Mouse (Mus musculus): Measurements from ENCODE around the gene Avpr1b.
"Not testable (repeated sequence)": the region's sequence is repeated elsewhere in the genome, so short reads cannot be mapped to it uniquely, and the experiment has no call there.

The Avpr1b gene

DNA sequence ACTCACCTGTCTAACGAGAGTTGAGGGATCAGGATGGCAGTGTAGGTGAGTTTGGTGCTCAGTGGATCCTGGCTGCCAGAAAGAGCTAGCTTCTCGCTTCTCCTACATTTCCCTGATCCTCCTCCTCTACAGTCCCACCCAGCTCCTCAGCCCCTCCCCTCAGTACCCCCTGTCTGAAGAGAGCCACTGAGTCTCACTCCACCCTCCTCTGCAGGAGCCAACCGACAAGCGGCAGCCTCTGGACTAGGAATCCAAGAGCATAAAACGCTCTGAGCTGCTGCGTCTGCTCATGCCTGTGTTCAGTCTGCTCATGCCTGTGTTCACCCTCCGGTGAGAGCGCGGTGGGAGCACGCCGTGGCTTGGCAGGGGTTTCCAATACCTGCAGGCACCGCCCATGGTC, at the start of gene Avpr1b:
TSS of gene Avpr1b (plus strand) at position 335 of the 400 bp plus-strand sequence.
- no peak for DNase-seq (ENCODE audit: low spot score)

DNA sequence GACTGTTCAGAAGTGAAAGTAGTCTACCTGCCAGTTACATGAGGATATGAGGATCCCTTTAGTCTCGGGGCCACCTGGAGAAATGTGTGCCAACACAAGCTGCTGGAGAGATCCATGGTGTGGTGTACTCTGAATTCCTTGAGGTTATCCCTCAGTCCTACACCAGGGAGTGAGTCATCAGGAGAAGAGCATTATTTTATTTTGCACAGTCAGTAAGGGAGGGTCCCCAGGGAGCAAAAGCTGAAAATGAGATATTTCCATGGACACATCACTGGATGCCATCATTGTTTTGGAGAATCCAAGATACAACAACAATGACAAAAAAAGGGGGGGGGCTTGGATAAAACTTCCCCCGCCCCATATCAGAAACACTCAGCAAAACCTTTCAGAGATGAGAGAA, 47.1 kb upstream of the Avpr1b start:
- DNase-seq (ENCODE audit: low spot score), result no peak

DNA sequence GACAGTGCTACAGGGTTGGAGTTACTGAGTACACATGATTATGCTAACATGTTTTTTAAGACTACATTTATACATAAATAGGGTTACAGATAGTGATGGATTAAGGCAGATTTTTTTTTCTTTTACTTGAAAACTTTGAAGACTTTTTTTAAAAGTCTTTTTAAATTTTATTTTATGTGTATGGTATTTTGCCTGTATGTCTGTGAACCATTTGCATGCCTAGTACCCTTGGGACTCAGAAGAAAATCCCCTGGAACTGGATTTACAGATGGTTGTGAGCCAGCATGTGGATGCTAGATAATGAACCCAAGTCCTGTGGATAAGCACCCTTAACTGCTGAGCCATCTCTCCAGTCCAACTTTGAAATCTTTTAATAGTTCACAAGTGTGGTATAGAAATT, 45.6 kb upstream of the Avpr1b start:
- DNase-seq (ENCODE audit: low spot score), result no peak

DNA sequence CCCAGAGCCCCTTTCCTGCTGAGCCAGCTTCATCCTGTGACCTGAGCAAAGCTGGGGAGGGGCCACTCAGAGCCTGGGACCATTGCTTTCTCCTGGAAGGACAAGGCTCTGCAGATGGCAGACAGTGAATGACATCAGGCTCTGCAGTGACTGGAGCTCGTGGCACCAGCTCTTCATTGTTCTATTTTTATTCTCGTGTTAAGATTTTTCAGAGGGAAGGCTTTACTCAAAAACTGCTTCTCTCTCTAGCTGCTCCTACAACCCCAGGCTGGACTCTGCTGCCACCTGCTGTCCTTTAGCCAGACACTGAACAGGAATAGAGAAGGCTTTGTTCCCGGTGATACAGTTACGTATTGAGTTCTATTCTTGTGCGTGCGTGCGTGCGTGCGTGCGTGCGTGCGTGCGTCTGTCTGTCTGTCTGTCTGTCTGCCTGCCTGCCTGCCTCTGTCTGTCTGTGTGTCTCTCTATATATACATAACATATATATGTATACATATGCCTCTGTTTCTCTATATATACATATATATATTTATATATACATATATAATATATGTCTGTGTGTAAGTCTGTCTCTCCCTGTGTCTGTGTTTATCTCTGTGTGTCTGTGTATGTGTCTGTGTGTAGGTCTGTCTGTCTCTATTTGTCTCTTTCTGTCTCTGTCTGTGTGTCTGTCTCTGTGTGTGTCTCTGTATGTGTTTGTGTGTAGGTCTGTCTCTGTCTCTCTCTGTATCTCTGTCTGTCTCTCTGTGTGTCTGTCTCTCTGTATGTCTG, 43.8 kb upstream of the Avpr1b start:
- peak; percentile 49 for DNase-seq (ENCODE audit: low spot score)

DNA sequence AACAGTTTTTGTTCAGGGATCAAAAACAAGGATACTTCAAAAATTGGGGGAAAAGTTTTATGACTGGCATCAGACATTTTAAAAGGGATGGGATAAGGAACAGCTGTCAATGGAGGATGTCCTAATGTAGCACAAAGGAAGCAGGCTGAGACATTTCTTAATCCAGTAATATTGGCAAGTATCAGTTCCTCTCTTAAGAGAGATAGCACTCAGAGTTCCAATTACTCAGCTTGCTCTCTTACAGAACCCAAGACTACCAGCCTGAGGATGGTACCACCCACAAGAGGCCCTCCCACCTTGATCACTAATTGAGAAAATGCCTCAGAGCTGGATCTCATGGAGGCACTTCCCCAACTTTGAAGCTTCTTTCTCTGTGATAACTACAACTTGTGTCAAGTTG, 38.5 kb upstream of the Avpr1b start:
- DNase-seq (ENCODE audit: low spot score), result no peak

DNA sequence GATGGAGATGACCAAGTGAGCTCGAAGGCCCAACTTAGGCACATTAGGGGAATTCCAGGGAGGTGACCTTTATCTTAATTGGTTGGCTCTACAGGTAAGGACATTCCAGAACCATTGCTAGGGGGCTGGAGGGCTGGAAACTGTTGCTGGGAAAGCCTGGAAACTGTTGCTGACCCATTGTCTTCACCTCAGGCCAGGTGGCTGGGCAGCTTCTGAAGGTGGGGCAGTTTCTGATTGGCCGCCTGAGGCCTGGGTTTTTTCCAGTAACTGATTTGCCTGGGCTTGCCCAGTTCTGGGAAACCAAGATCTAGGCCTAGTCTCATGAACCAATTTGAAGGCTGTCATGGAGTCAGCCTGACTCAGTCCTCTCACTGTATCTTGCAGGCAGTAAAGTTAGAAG, 37.0 kb upstream of the Avpr1b start:
- DNase-seq (ENCODE audit: low spot score), result no peak

DNA sequence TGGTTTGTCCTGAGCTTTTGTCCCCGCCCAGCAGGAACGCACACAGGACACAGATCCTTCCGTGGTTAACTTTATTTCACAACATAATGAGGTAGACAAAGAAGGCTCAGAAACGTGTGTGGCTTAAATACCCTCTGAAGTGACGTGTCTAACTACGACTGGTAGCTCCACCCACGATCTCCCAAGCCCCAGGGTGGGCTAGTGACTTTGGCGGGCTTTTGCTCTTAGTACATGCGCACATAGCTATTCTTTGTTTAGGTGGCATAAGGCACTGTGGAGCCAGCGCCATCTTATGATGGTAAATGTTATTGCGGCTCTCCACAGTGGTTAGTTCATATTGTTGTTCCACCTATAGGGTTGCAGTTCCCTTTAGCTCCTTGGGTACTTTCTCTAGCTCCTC, 33.0 kb upstream of the Avpr1b start:
- not testable (repeated sequence) for DNase-seq (ENCODE audit: low spot score)

DNA sequence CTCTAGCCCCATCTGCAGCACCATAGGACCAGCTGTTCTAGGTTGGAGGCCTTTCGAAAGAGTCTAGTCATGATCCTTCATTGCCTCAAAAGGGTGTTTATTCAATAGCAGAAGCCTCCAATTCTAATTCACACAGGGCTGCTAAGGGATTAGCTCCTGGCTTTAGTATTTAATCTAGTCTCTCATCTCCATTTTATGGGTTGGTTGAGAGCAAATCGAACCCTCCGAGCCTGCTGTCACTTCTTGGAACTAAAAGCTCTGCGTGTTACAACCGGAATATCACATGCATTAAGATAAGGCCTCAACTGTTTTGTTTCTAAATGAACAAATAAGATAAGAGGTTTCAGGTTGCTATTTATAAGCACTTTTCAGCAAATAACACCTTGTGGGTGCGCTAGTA, 29.3 kb upstream of the Avpr1b start:
- DNase-seq (ENCODE audit: low spot score), result no peak

DNA sequence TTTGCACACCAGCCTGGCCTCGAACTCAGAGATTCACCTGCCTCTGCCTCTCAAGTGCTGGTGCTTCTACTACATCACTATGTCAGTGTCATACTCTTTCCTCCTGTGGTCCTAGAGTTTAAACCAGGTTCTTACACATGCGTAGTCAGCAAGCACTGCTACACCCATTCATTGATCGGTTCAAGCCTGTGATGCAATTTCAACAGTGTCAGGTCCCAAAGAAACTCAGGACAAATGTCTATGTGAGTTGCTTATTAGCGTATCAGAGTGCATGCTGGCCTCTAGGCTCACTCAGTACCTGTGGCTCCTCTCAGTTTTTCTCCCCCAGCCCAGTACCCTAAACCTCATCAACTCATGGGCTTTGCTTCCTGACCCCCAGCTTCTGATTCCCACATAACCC, 28.6 kb upstream of the Avpr1b start:
- no peak for DNase-seq (ENCODE audit: low spot score)

DNA sequence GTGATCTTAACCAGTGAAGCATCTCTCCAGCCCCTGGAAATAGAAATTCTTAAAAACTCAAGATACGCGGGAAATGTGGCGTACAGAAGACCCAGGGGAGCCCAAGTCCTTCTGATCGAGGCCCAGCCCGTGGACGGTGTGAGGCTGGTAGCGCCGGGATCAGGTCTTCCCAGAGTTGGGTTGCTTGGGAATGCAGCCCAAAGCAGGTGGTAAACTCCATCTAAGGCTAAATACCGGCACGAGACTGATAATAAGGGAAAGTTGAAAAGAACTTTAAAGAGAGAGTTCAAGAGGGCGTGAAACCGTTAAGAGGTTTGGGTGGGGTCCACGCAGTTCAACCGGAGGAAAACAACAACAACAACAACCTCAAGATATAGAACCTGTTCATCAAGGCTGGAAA, 25.3 kb upstream of the Avpr1b start:
- peak; percentile 28 for DNase-seq (ENCODE audit: low spot score)

DNA sequence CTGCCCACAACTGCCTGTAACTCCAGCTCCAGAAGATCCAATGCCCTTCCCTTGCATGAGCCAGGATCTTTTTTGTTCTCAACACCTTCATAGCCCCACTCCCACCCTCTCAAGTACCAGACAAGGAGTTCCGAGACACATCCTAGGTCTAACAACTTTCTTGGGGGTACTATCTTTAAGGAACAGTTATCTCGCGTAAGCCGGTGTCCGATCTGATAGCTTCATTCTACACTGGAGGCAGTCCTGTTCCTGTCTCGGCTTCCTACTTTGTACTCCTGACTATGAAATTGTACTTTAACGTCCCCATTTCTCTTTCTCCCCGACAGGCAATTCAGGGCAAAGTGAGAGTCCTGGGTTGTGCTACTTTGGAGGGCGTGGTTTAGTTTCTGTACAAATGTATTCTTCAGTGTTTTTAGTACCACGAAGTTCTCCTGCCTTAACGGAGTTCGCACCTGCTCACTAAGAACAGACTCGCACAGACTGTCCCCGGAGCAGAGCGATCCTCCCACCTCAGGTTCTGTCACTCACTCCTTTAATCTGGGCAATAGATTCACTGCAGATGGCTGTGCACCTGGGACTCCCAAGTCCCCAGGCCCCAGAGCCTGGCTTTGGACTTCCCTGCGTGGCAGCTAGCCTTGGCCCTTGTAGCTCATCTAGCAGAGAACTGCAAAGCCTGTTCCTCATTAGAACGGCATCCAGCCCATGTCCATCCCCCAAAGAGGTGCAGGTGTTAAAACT, 19.9 kb upstream of the Avpr1b start:
- DNase-seq (ENCODE audit: low spot score), result no peak

DNA sequence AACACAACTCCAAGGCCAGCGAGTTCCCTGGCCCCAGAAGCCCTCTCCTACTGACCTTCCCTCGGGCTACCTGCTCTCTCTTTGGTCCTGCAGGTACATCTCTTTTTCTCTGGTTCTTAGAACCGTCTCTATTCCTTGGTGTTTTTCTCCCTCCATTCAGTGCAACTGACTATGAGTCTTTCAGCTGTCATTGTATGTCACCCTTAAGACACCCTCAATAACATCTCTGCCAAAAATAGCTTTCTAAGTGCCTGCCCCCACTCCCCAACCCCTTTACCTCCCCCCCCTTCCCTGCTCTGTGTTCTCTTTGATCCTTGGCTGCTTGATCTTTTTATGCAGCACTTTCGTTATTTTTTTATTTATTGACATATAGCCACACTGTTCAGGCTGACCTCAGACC, 18.6 kb upstream of the Avpr1b start:
- DNase-seq (ENCODE audit: low spot score), result no peak

DNA sequence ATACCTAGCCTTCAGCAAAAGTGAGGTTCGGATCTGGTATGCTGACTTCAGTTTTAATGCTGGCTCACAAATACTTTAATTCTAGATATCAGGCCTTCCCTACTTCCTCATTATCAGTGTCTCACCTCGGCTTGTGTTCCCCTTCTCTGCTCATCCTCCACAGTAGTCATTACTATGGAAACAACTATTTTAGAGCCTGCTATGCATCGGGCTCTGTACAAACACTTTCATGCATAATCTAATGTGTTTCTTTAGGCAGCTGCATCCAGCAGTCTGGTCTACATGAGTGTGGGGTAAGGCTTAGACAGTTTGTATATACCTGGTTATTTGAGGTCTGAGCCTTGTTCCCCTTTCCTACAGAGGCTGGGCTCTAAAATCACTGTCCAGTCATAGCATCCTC, 15.4 kb upstream of the Avpr1b start:
- no peak for DNase-seq (ENCODE audit: low spot score)

DNA sequence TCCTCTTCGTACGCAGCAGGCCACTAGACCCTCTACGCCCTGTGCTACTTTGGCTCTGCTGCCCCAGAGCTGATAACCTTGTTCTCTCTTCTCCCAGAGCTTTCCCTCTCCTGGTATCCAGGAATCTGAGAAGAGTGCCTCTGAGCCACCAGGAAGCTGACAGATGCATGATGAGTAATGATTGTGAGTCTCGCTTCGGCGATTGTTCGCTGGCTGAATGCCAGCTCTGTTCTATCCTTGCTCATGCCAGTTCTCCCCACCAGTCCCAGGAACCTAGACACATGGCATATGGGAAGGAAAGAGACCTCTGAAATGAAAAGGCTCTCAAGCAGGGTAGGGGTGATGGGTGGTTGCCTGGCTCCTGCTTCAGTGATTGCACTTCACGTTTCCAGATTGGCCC, 12.2 kb upstream of the Avpr1b start:
- DNase-seq (ENCODE audit: low spot score), result no peak

DNA sequence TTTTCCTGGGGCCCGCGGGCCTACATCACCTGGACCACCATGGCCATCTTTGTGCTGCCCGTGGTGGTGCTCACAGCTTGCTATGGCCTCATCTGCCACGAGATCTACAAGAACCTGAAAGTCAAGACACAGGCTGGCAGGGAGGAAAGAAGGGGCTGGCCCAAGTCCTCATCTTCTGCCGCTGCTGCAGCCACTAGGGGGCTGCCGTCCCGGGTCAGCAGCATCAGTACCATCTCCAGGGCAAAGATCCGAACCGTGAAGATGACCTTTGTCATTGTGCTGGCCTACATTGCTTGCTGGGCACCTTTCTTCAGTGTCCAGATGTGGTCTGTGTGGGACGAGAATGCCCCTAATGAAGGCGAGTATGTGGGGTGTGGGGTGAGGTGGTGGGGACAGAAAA, 1.3 kb downstream of the Avpr1b start:
- no peak for DNase-seq (ENCODE audit: low spot score)

DNA sequence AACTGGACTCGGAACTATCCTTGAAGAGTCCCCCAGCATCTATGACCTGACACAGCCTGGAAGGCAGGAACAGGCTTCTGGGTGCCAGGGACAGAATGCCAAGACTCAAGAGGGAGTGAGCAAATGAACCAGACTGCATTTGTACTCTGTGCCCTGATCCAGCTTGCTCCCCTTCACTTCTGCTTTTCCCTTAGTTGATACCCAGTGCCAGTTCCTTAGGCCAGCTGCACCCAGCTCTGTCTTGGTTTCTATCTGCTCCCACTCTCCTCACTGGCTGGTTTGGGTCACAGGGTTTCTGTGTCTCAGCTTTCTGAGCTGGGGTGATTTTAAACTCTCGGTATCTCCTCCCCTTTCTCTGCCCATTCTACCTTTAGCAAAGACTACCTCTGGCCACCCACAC, 7.7 kb downstream of the Avpr1b start:
- DNase-seq (ENCODE audit: low spot score), result no peak

DNA sequence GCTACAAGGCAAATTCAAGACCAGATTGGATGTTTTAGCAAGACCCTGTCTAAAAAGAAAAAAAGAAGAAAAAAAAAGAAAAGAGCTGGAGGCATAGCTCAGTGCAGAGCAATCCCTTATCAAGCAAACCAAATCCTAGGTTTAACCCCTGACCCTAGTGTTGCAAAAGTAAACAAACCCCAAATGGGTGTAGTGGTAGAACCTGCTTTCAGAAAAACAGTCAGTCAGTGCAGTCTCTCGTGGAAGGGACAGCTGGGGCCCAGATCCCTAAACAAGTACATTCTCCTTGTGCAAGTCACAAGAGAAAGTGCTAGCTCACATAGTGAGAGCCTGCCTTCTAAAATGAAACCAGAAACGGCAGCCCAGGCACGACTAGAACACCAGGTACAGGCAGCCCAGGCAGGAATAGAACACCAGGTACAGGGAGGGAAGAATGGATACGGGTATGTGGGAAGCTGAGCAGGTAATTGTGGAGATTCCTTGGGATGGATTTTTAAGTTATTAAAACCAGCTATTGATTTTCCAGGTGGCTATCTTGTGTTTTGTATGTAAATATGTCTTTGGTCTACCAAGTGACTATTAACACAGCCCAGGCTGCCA, 13.6 kb downstream of the Avpr1b start:
- DNase-seq (ENCODE audit: low spot score), result peak; percentile 78

DNA sequence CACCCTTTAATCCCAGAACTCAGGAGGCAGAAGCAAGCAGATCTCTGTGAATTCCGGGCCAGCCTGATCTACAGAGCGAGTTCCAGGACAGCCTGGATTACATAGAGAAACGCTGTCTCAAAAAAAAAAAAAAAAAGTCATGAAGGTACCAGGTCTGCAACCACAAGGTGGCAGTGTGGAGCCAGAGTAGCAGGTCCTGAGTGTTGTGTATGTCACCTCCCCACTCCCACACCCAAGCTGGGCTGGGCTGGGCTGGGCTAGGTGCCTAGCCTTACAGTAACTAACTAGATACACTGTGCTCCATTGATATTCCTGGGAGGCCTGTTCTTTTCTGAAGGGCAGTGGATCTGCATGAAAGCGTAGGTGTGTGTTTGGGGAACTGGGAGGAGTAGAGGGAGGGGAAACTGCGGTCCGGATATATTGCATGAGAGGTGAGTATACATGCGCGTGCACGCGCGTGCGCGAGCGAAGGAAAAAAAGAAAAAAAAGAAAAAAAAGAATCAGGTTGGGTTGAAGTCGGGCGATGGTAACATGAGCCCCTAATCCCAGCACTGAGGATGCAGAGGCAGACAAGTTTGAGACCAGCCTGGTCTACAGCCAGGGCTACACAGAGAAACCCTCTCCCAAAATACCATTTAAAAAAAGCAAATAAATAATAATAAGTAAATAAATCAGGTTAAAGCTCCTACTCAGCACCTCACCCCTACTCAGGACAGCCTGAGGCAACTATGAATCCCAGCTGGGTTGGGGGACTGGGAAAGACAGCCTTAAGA, 14.5 kb downstream of the Avpr1b start:
- peak; percentile 55 for DNase-seq (ENCODE audit: low spot score)

DNA sequence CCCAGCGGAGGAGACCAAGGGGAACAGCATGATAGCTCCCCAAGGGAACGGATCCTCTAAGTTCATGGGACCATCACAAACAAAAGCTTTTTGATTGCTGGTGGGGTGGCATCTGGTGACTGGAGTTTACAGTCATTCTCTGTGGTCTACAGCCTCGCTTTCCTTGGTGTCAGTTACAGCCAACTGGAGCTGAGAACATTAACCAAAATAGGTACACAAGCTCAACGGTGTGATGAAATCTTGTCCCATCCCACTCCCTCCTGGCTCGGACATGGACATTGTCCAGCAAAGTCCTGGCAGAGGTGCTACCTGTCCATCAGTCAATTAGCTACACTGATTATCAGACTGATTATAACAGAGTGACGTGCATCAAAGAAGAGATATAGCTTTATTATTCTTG, 15.6 kb downstream of the Avpr1b start:
- DNase-seq (ENCODE audit: low spot score), result no peak

DNA sequence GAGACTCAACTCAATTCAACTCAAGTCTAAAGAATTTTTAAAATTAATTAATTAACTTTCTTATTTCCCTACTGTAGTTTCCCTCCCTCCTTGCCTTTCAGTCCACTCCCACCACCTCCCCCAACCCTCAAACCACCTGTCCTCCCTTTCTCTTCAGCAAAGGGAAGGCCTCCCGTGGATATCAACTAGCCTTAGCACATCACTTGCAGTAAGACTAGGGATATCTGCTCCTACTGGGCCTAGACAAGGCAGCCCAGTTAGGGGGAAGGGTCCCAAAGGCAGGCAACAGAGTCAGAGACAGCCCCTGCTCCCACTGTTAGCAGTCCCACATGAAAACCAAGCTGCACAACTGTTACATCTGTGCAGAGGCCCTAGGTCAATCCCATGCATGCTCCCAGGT, 17.1 kb downstream of the Avpr1b start:
- no peak for DNase-seq (ENCODE audit: low spot score)

DNA sequence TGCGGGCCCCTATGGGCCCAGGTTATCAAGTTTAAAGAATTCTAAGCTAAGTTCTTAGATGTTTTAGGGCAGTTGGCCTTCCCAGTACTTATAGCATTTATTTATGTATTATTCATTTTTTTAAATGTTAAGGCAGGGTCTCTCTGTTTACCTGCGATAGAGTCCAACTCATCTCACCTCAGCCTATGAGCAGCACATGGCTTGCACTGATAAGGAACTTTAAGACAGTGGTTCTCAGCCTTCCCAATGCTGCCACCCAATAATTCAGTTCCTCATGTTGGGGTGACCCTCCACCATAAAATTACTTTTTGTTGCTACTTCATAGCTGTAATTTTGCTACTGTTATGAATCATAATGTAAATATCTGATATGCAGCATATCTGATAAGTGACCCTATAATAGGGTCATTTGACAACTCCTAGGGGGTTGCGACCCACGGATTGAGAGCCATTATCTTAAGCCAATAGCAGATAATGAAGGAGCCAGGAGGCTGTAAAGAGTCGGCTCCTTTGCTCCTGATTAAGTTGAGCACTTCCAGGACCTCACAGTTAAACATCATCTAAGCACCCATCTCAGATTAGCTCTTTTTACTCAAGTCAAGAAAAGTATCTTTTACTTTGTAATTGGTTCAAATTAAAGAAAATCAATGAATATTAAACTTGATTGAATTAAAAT, 17.6 kb downstream of the Avpr1b start:
- DNase-seq (ENCODE audit: low spot score), result no peak

DNA sequence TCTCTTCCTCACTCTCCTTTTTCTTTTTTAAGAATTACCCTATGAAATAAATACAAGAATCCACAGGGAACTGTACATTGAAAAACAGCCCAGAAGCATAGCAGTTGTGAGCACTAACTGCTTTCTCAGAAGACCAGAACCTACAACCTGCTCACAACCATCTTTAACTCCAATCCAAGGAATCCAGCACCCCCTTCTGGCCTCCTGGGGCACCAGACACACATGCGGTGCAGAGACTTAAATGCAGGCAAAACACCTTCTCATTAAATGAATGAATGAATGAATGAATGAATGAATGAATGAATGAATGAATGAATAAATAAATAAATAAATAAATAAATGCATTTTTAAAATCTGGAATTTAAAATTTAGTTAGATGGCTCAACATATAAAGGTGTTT, 19.5 kb downstream of the Avpr1b start:
- no peak for DNase-seq (ENCODE audit: low spot score)

All from yolk sac, embryonic 10.5 days (tissue).